Mouse (Mus musculus) myocyte (in vitro differentiated cells): ENCODE measurements around the gene Golm1.

Experiments used
- CEBPB ChIP-seq: IDR thresholded peaks from 2 replicates; pipeline ENCODE4 v1.6.1; 2011; ENCODE audit warnings: mild to moderate bottlenecking, moderate library complexity; ENCODE audit not compliant: poor library complexity, insufficient read depth, severe bottlenecking
- E2F4 ChIP-seq: IDR thresholded peaks from one replicate; pipeline ENCODE4 v1.6.1; 2011; ENCODE audit warnings: mild to moderate bottlenecking, control low read depth, moderate library complexity; ENCODE audit not compliant: insufficient read depth
- MAX ChIP-seq: IDR thresholded peaks from one replicate; pipeline ENCODE4 v1.6.1; 2011; ENCODE audit warnings: low read depth, mild to moderate bottlenecking, control low read depth
- MYOG ChIP-seq, 3 experiments: IDR thresholded peaks; one replicate each; pipeline ENCODE4 v1.6.1; 2011; ENCODE audit warnings: control low read depth in 2 of 3, low read depth in 2 of 3, mild to moderate bottlenecking in 2 of 3; ENCODE audit not compliant: insufficient read length in 2 of 3, control insufficient read depth in 1 of 3, insufficient read depth in 1 of 3
- POLR2A ChIP-seq: IDR thresholded peaks from one replicate; pipeline ENCODE4 v1.6.1; 2011; ENCODE audit warnings: low read depth, mild to moderate bottlenecking, control low read depth, moderate library complexity; ENCODE audit not compliant: insufficient read length
- POLR2AphosphoS2 ChIP-seq: IDR thresholded peaks from one replicate; pipeline ENCODE4 v1.6.1; 2011; ENCODE audit warnings: low read depth, control low read depth; ENCODE audit not compliant: insufficient read length
- REST ChIP-seq: IDR thresholded peaks from one replicate; pipeline ENCODE4 v1.6.1; 2011; ENCODE audit warnings: mild to moderate bottlenecking, control low read depth, moderate library complexity; ENCODE audit not compliant: insufficient read depth, insufficient read length
- SRF ChIP-seq: IDR thresholded peaks from one replicate; pipeline ENCODE4 v1.6.1; 2011; ENCODE audit warnings: low read depth; ENCODE audit not compliant: control insufficient read depth, insufficient read length
- TCF12 ChIP-seq: IDR thresholded peaks from one replicate; pipeline ENCODE4 v1.6.1; 2011; ENCODE audit warnings: mild to moderate bottlenecking, control low read depth; ENCODE audit not compliant: poor library complexity, insufficient read depth, severe bottlenecking
- USF1 ChIP-seq: IDR thresholded peaks from one replicate; pipeline ENCODE4 v1.6.1; 2011; ENCODE audit warnings: low read depth, mild to moderate bottlenecking, control low read depth, moderate library complexity

- TF ChIP-seq TCF12: no peak
- TF ChIP-seq POLR2A: no peak
- TF ChIP-seq MAX: no peak
- TF ChIP-seq POLR2AphosphoS2: no peak
- TF ChIP-seq E2F4: no peak
- TF ChIP-seq MYOG (IDR thresholded peaks at IDR 0.05; ENCODE audit: control insufficient read depth in 1 of 3, insufficient read depth in 1 of 3, insufficient read length in 2 of 3, low read depth in 2 of 3): no peak
- TF ChIP-seq REST: no peak
- TF ChIP-seq CEBPB: no peak
- no peak for TF ChIP-seq SRF
- no peak for TF ChIP-seq USF1
Observed at GRCm38 (mm10) chr13:59672248-59672647, 3.4 kb downstream of the Golm1 start.
